Mouse (Mus musculus) ovary, postnatal 10 days (tissue): ENCODE results near the gene Sez6.
A peak's percentile ranks its signal among the peaks of the same experiment; 100 is the strongest.

Source experiments
- DNase-seq: peaks from one replicate; pipeline ENCODE4 v3.0.0; 2022; ENCODE audit warnings: low spot score

Sez6 gene

DNA sequence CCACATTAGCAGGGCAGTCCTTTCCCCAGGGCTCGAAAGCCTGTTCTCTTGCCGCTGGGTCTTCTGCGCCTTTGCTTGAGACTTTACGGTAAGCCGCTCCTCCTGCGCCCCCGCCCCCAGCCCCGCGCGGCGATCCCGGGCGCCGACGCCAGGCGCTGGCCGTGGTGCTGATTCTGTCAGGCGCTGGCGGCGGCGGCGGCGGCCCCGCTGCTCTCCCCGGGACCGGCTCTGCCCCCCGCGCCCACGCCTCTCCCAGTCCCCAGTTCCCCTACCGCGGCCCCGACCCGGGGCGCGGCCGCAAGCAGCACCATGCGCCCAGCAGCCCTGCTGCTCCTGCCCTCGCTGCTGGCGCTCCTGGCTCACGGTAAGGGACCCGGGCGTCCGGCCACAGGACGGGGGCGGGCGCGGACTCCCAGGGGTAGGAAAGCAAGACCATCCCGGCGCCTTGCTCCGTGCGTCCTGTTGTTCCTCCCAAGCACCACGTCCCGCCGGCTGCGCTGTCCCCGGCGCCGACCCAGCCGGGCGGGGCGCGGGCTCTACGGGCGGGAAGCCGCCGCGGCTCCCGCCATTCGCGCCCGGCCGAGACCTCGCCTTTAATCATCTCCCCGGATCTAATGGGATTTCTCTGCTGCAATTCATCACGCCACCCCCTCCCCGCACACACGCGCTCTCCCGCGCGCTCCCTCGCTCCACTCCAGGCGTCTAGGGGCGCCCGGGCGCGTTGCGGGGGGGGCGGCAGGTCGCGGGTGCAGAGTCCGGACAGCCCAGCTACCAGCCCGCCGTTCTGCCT lies at the start of gene Sez6:
TSS of gene Sez6 (plus strand) at position 50 of the 790 bp plus-strand sequence.
- peak; percentile 68 for DNase-seq

- DNase-seq: no peak
Measured at GRCm38 (mm10) chr11:77884524-77885245, 45.9 kb upstream of the Sez6 start.

- no peak for DNase-seq
Measured at GRCm38 (mm10) chr11:77885246-77885575, 45.4 kb upstream of the Sez6 start.

DNA sequence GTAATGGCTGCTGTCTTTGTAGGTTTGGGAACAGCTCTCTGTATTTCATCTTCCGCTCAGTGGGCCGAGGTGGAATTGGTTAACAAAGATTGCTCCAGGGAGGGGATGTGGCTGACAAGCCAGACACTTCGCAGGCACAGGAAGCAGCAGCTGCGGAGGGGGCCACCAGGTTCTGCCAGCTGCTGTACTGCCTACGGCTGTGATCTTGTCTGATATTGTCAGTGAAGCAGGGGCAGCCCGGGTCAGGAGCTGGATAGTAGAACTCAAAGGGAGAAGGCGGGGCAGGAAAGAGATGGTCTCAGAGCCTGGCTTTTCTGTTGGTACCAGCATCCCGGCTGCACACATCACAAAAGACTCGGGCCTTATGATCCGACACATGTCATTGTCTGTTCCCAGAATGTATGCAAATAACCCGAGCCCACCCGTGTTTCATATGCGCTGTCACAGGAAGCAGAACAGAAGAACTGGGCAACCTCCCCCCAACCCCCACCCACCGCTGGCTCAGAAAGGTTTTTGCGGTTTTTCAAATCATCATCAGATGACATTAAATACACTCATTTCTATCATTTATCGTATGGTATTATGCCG lies 43.1 kb upstream of the Sez6 start:
- DNase-seq: no peak

DNA sequence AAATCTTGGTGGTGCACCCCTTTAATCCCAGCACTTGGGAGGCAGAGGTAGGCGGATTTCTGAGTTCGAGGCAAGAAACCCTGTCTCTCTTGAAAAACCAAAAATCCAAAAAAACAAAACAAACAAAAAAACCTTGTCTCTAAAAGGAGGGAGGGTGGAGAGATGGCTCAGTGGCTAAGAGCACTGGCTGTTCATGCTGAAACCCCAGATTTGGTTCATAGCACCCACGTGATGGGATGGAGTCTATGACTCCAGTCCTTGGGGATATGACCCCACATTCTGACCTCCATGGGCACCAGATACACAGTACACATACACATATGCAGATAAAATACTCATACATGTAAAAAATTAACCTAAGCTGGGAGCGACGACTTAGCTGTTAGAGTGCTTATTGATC lies 41.8 kb upstream of the Sez6 start:
- no peak for DNase-seq

GRCm38 (mm10) chr11:77889484-77889883 lies 41.1 kb upstream of the Sez6 start:
- no peak for DNase-seq

GRCm38 (mm10) chr11:77890648-77891258 lies 39.8 kb upstream of the Sez6 start:
- DNase-seq: no peak

GRCm38 (mm10) chr11:77892883-77893282 lies 37.7 kb upstream of the Sez6 start:
- DNase-seq: no peak

- DNase-seq: no peak
Measured at GRCm38 (mm10) chr11:77893283-77893682, 37.3 kb upstream of the Sez6 start.

- peak; percentile 56 for DNase-seq
Measured at GRCm38 (mm10) chr11:77893787-77894718, 36.5 kb upstream of the Sez6 start, which contains the start of gene Pipox. Gene Pipox (minus strand): TSS chr11:77894096.

DNA sequence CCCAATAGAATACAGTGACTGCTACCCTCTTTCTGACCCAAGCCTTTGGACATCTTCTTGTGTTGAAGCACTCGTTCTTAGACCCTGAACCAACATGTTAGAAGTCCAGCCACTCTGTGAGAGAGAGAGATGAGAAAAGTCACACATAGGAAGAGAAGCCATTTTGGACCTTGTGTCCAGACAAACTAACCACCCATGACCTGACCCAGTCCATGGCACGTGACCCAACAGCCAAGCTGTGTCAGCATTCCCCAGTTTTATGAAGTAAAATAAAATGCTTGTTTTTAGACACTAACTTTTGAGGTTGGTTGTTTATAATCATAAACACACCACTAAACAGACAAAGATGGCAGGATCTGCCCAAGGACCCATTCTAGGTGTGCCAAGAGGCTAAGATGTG lies 35.6 kb upstream of the Sez6 start:
- no peak for DNase-seq

- no peak for DNase-seq
Measured at GRCm38 (mm10) chr11:77896011-77896410, 34.6 kb upstream of the Sez6 start.

DNA sequence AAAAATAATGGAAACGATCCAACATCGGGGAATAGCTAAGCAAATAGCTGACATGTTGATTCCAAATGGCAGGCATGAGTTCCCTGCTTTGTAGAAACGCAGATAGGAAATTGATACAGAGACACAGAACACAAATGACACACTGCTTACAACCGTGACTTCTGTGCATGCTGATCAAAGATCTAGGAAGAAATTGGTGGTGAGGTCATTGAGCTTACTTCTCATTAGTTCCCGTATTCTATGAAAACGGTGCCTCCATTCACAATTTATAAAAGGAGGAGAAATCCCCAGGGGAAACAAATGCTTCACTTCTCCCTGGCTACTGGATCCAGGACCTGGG lies 34.1 kb upstream of the Sez6 start:
- DNase-seq: no peak

DNA sequence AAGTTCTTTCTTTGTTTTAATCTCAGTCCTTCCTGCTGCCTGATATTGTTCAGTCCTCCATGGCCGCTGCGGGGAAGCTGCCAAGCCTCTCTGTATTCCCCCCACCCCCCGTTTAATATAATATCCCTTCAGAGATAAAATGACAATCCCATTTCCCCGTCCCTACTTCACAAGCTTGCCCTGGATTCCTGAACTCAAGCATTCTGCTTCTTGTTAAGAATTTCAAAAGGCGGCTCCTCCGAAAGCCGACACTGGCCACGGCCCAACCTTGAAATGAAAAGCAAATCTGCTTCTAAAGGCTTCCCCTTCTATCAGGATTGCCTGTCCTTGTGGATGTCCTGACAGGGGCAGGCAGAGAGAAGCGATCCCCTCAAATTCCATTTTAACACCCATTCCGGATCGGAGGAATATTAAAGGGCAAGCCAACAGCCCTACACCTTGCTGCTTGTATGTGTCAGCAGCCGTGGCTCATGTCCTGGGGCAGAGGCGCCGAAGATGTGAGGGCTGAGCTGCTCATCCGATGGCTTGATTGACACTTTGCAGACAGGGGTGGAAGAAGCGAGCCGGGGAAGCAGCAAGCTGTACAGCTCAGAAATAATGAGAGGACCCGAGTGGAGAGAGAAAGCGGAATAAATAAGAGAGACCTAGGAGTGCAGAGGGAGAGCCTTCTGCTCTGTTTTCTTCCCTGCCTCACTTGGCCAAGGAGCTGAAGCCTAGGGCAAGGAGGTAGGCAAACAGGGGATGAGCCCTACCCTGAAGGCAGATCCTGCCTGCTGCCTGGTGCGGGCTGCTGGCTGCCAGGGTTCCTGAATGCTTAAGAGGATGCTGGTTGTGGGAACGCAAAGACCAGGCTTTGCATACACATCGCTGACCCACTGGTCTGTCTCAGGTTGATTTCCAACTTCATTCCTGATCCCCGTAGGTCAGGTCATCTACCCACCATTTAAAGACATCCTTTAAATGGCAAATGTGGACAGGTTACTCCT lies 33.5 kb upstream of the Sez6 start:
- no peak for DNase-seq

- no peak for DNase-seq
Measured at GRCm38 (mm10) chr11:77900187-77900586, 30.4 kb upstream of the Sez6 start.

- DNase-seq: no peak
Measured at GRCm38 (mm10) chr11:77900696-77901095, 29.9 kb upstream of the Sez6 start.

DNA sequence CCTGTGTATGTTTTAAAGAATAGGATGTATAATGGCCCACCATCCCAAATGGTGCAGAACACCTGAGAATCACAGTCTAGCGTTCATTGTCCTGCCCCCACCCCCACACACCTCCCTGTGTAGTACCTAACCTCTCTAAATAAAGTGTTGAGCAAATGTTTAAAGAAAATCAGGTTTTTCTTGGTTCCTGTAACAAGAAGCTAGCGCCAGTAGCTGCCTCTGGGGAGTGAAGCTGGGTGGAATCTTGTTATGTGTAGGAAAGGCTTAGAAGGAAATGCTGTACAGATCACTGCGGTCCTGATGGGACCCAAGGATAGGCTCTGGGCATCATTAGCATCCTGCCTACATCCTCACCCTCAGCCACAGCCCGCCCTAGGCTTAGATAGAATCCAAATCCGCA lies 29.2 kb upstream of the Sez6 start:
- DNase-seq: no peak

GRCm38 (mm10) chr11:77901775-77902355 lies 28.7 kb upstream of the Sez6 start:
- DNase-seq: no peak

DNA sequence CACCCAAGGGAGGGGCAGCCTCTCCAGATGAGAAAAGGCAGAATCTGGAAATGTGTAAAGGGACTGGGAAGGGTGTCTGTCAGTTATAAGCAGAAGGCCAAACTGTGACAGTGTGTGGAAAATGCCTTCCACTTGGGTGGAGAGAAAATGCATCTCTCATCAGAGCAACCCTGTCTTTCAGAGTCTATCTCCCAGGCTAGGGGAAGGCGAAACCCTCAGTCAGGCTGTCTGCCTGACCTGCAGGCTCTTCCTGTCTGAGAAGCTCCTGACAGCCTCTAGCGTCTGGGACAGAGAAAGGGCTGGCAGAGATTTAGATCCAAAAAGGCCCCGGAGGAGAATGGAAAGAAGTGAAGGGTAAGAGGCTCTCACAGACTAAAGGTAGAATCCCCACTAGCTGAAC lies 26.8 kb upstream of the Sez6 start:
- DNase-seq: no peak

DNA sequence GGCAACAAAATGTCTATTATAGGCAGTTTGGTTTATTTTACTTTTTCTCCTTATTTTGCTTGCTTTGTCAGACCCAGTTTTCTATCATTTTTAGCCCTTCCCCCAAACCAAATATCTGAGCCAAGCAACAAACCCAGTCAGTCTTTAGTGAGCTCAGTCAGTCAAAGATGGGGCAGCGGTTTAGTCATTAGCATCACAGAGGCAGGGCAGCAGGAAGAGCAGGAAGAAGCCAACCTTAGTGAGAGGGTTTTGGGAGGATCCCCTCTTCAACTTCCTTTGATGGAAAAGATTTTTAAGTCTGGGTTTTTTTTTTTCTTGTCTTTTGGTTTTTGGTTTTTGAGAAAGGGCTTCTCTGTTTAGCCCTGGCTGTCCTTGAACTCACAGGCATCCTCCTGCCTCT lies 25.9 kb upstream of the Sez6 start:
- DNase-seq: no peak
